Mouse (Mus musculus): ENCODE measurements around the gene Ablim1.

- TF ChIP-seq CTCF (IDR thresholded peaks at IDR 0.05) (no peak), POLR2A (IDR thresholded peaks at IDR 0.05; ENCODE audit: insufficient read depth, low read depth, low read length) (no peak), EP300 (IDR thresholded peaks at IDR 0.05; ENCODE audit: insufficient read depth, low read depth, low read length) (no peak)
Observed at GRCm38 (mm10) chr19:57335135-57335534, 20.4 kb upstream of the Ablim1 start.

All from heart, adult 2 months (tissue).